Mouse (Mus musculus) skeletal muscle tissue, adult 2 months (tissue): ENCODE measurements around the gene Esp8.
"Not testable (repeated sequence)": the region's sequence is repeated elsewhere in the genome, so short reads cannot be mapped to it uniquely, and the experiment has no call there.

Experiments used
- DNase-seq: peaks from one replicate; pipeline ENCODE4 v3.0.0-alpha.2; 2012; ENCODE audit warnings: low read depth, low spot score

Gene Esp8

DNA sequence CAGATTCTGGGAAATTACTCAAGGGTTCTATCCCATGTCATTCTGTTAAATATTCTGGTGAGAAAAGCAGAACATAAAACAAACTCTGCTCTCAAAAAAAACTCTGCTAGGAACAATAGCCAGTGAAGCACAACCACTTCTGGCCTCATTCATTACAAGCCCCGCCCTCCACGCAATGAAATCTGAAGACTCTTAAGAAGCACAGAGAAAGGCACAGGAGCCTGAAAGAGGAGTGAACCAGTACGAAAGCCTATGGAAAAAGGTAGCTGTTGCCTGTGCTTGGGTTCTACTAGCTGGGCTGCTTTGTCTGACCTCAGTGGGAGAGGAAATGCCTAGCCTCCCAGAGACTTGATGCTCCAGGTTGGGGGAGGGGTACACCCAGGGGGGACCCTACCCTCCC, at the start of gene Esp8:
Esp8 (plus strand) TSS at position 205 of the 400 bp plus-strand sequence.
- no peak for DNase-seq

DNA sequence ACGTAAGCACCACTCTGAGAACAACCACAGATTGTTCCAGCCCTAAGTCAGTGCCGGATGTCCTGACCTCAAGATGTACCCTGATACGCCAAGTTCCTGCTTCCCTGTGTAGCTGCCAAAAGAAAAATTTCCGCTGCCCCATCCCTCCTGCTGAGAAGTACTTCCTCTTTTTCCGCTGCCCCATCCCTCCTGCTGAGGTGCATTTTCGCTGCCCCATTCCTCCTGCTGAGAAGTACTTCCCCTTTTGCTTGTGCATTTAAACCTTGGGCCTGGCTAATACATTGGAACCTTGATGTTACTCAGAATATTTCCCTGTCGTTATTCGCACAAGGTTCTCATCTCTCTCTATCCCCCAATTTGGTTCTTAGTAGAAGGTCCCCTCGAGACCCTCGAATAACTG, 36.3 kb upstream of the Esp8 start:
- DNase-seq: not testable (repeated sequence)

DNA sequence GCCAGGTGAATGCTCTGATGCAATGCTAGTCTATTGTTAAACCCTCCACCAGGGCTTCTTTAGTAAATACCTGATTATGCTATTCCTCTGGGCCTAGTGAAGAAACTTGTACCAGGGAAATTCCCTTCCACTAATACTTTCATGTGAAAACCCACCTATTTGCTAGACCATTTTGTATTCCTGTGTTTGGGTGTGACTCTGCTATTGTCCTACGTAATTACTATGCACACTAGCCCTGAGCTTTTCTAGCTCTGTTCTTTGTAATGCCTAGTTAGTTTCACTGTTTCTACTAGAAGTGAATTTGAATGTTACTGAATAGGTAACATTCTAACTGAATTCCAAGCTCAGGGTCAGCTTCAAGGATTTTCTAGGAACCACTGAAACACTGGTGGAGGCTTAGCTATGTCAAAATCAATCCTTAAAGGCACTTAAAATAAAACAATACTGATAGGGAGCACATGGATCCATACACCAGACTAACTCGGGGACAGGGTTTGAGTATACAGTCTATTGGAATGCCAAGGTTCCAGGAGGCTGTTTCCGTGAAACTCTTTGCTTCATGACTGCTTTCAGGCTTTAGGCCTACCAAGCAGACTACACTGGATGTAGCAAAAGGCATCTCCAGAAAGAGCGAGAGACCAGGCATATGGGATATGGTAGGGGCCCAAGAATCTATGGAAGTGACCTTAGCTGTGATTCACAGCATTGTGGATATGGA, 24.2 kb upstream of the Esp8 start:
- not testable (repeated sequence) for DNase-seq

DNA sequence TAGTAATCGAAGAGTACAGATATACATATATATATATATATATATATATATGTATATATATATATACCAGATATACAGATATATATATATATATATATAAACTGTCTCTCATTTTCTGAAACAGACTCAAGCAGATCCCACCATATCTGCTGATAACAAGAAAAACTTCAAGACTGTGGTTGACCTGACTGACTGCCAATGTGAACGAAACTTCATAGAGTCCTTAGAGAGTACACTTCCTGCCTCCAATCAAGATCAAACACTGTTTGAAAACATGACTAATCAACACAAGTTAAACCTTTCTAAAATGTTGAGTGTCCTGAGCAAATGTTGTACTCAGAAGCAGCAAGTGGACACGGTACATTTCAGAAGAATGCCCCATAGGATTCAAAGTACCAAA, 10.0 kb downstream of the Esp8 start:
- DNase-seq: no peak

DNA sequence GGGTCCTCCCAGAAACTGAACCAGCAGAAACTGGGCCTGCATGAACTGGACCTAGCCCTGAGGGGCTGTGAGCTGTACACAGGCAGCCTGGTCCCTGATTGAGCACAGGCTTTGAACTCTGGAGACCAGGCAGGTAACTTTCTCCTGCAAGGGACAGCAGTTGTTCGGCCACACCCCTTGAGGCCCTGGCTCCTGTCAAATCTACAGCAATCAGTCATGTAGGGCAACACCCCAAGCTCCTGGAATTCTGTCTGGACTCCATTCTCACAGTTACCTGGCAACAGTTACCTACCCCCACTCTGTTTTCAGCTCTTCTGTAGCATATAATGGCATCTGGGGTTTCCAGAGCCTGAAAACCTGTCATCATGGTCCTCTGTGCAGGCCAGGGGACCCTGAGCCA, 11.3 kb downstream of the Esp8 start:
- DNase-seq: no peak

DNA sequence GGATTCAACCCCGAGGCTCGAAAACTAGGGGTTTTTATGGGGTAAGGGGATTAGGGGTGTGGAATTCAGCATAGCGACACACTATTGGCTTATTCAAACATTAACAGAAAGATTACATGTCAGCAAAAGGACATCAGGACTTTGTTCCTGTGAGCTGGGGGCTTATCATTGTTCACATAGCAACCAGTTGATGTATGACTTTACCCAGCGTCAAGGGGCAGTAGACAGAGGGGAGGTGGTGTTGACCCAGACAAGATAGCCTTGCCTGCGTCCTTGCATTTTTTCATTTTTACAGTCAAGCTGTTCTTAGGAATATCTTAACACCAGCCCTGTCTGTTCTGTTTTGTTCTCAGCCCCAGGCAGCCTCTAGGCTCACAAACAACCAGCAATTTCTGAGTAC, 27.2 kb downstream of the Esp8 start:
- DNase-seq: not testable (repeated sequence)

DNA sequence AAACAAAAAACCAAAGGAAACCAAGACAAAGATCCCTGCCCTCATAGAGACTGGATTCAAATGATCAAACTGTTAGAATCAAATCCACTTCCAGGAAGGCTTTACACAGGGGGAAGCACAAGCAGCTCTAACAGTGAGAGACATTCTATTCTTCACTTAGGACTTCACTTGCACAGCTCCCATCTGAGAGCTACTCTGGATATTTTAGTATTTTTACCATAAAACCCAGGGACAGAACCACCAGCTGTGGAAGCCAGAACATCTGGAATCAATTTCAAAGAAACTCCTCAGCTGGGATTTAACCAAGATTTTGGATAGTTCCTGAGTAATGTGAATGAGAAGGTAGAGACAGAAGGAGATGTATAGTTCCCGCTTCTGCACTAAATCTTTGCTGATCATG, 33.6 kb downstream of the Esp8 start:
- DNase-seq: no peak

DNA sequence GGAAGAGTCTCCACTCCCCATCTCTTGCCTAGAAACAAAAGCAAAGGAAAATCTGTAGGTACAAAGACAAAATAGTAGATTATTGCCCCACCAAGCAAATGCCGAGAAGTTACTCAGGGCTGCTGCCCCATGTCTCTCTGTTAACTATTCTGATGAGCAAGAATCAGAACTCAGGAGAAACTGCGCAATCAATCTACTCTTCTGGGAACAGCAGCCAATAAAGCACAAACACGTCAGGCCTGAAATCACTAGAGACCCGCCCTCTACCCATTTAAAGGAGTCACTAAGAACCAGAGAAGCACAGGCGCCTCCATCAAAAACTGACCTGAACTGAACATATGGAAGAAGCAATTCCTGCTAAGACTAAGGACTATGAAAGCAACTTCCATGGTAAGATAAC, 41.4 kb downstream of the Esp8 start, which contains the start of gene Esp6:
Esp6 (plus strand) TSS at position 301 of the 400 bp plus-strand sequence.
- no peak for DNase-seq
